Mouse (Mus musculus): ENCODE measurements around the gene Gpn3.
"Not testable (repeated sequence)": the region's sequence is repeated elsewhere in the genome, so short reads cannot be mapped to it uniquely, and the experiment has no call there.

Gene Gpn3

GRCm38 (mm10) chr5:122390006-122390405 is 18.3 kb downstream of the Gpn3 start:
- no peak for DNase-seq (ENCODE audit: extremely low spot score, low spot score)

- DNase-seq (ENCODE audit: extremely low spot score, low spot score) = no peak
Observed at GRCm38 (mm10) chr5:122390671-122391070, 19.0 kb downstream of the Gpn3 start.

GRCm38 (mm10) chr5:122391178-122391785 is 19.6 kb downstream of the Gpn3 start:
- DNase-seq (ENCODE audit: extremely low spot score, low spot score) = no peak

- peak; percentile 94 for DNase-seq (ENCODE audit: extremely low spot score, low spot score)
Observed at GRCm38 (mm10) chr5:122391786-122392180, 20.1 kb downstream of the Gpn3 start, which contains the start of gene Arpc3. TSS of gene Arpc3 (plus strand) at chr5:122391878.

- no peak for DNase-seq (ENCODE audit: extremely low spot score, low spot score)
Observed at GRCm38 (mm10) chr5:122392227-122393004, 20.7 kb downstream of the Gpn3 start.

GRCm38 (mm10) chr5:122393887-122394286 is 22.2 kb downstream of the Gpn3 start:
- peak; percentile 75 for DNase-seq (ENCODE audit: extremely low spot score, low spot score)

- no peak for DNase-seq (ENCODE audit: extremely low spot score, low spot score)
Observed at GRCm38 (mm10) chr5:122396791-122397190, 25.1 kb downstream of the Gpn3 start.

GRCm38 (mm10) chr5:122397495-122397894 is 25.8 kb downstream of the Gpn3 start:
- no peak for DNase-seq (ENCODE audit: extremely low spot score, low spot score)

GRCm38 (mm10) chr5:122399871-122400270 is 28.2 kb downstream of the Gpn3 start:
- DNase-seq (ENCODE audit: extremely low spot score, low spot score) = no peak

GRCm38 (mm10) chr5:122400628-122401302 is 29.1 kb downstream of the Gpn3 start:
- DNase-seq (ENCODE audit: extremely low spot score, low spot score) = no peak

- peak; percentile 70 for DNase-seq (ENCODE audit: extremely low spot score, low spot score)
Observed at GRCm38 (mm10) chr5:122401303-122401640, 29.6 kb downstream of the Gpn3 start.

- DNase-seq (ENCODE audit: extremely low spot score, low spot score) = no peak
Observed at GRCm38 (mm10) chr5:122402160-122402559, 30.5 kb downstream of the Gpn3 start.

- DNase-seq (ENCODE audit: extremely low spot score, low spot score) = no peak
Observed at GRCm38 (mm10) chr5:122402772-122403171, 31.1 kb downstream of the Gpn3 start.

GRCm38 (mm10) chr5:122403362-122403761 is 31.7 kb downstream of the Gpn3 start:
- no peak for DNase-seq (ENCODE audit: extremely low spot score, low spot score)

GRCm38 (mm10) chr5:122405537-122405936 is 33.9 kb downstream of the Gpn3 start:
- DNase-seq (ENCODE audit: extremely low spot score, low spot score) = no peak

- no peak for DNase-seq (ENCODE audit: extremely low spot score, low spot score)
Observed at GRCm38 (mm10) chr5:122409692-122410645, 38.3 kb downstream of the Gpn3 start.

GRCm38 (mm10) chr5:122411892-122412291 is 40.2 kb downstream of the Gpn3 start:
- DNase-seq (ENCODE audit: extremely low spot score, low spot score) = no peak

- DNase-seq (ENCODE audit: extremely low spot score, low spot score) = no peak
Observed at GRCm38 (mm10) chr5:122412826-122413225, 41.1 kb downstream of the Gpn3 start.

- DNase-seq (ENCODE audit: extremely low spot score, low spot score) = no peak
Observed at GRCm38 (mm10) chr5:122414351-122414750, 42.7 kb downstream of the Gpn3 start.

GRCm38 (mm10) chr5:122415465-122415864 is 43.8 kb downstream of the Gpn3 start:
- no peak for DNase-seq (ENCODE audit: extremely low spot score, low spot score)

- not testable (repeated sequence) for DNase-seq (ENCODE audit: extremely low spot score, low spot score)
Observed at GRCm38 (mm10) chr5:122420676-122421075, 49.0 kb downstream of the Gpn3 start.
